Mouse (Mus musculus): ENCODE data around the gene Neurl4.

GRCm38 (mm10) chr11:69910177-69910576, 9.3 kb downstream of the Neurl4 start:
- TF ChIP-seq POLR2A (IDR thresholded peaks at IDR 0.05; ENCODE audit: borderline replicate concordance, control insufficient read depth, low read depth, low read length) (no peak), CTCF (IDR thresholded peaks at IDR 0.05; ENCODE audit: control insufficient read depth, insufficient read depth, low read length) (no peak)
